Mouse (Mus musculus): ENCODE measurements at regions not wholly inside any gene's neighbourhood (a gene's known extent, or its start where the extent isn't known, plus 50 kb on each side); places are given as distances from the start of the nearest gene placed in this dataset.

DNA sequence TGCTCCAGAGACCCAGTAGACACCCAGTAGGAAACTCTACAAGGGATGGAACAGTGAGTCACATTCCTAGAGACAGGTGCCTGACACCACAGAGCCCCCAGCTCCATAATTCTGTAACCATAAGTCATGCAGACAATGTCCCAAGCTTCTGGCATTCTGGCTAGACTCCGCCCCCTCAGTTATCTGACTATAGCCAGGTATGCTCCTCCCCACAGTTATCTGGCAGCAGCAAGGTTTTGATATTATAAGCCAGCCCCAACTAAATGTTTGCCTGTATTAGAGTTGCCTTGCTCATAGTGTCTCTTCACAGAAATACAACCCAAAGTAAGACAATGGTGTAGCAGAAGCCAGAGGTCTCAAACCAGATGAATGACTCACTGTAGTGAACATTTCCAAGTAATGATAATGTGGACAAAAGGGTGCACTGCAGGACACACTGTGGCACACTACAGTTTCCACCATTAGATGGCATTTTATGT lies 121.4 kb upstream of the Otogl start:
- ATAC-seq (ENCODE audit: low FRiP score): no peak
- 95% methylated on average over 1 of the region's 1 CpGs for WGBS
- H3K27me3 ChIP-seq (replicated peaks): no peaks in the 10 kb centered on the region
- H3K9me3 ChIP-seq (replicated peaks): no peaks in the 10 kb centered on the region
- no peaks in the 10 kb centered on the region for H3K36me3 ChIP-seq
- H3K4me2 ChIP-seq: no peak overlapping the region
- H3K9ac ChIP-seq (replicated peaks): no peak overlapping the region
- no peak overlapping the region for H3K4me3 ChIP-seq (replicated peaks)
- no peaks in the 10 kb centered on the region for H3K4me1 ChIP-seq
- no peak overlapping the region for H3K27ac ChIP-seq (replicated peaks)

DNA sequence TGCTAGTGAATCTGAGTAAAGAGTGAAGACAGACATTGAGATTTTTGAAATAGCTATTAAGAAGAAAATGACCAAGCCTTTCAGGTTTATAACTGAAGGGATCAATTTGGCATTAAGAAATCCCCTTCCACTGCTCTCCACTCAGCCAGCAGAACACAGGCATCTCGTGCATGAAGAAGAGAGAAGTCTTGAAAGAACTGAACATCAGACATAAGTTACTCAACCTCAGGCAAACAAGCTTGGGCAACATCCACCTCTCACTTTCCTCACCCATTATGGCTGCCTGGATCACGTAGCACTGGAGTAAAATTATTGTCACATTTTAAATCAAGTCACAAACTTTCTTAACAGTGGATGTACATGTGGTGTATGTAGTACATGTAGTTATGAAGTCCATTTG lies 115.6 kb upstream of the Otogl start:
- Histone ChIP-seq H3K27ac (replicated peaks) (no peak overlapping the region), H3K36me3 (no peaks in the 10 kb centered on the region), H3K27me3 (replicated peaks) (no peaks in the 10 kb centered on the region), H3K4me3 (replicated peaks) (no peak overlapping the region), H3K4me2 (no peak overlapping the region), H3K9me3 (replicated peaks) (no peaks in the 10 kb centered on the region), H3K9ac (replicated peaks) (no peak overlapping the region), H3K4me1 (no peaks in the 10 kb centered on the region)
- ATAC-seq (ENCODE audit: low FRiP score): no peak
- 88% methylated on average over 2 of the region's 2 CpGs for WGBS

- Histone ChIP-seq H3K4me2 (no peak overlapping the region), H3K27ac (replicated peaks) (no peak overlapping the region), H3K27me3 (replicated peaks) (no peaks in the 10 kb centered on the region), H3K4me1 (no peaks in the 10 kb centered on the region), H3K9ac (replicated peaks) (no peak overlapping the region), H3K9me3 (replicated peaks) (no peaks in the 10 kb centered on the region), H3K36me3 (no peaks in the 10 kb centered on the region), H3K4me3 (replicated peaks) (no peak overlapping the region)
- no peak for ATAC-seq (ENCODE audit: low FRiP score)
- 89% methylated on average over 6 of the region's 6 CpGs for WGBS
These were observed 112.3 kb upstream of the Otogl start for GRCm38 (mm10) chr10:108024227-108024626.

DNA sequence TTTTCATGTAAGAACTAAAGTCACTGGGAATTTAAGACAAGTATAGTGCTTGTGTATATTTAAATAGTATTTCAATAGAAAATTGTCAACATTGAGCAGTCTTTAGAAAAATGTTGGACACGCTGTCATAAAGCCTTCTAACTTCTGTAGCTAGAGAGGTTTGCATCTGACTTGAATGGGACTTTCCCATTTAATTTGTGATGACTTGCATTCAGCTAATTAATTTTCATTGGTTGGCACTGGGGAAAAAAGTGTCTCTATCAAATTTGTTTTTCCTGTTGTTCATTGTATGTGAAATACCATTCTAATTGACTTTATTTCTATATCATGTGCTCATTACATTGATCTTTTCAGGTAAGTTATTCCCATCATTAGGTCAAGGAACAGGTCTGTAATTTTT lies 104.6 kb upstream of the Otogl start:
- H3K4me2 ChIP-seq: no peak overlapping the region
- H3K27ac ChIP-seq (replicated peaks): no peak overlapping the region
- H3K9ac ChIP-seq (replicated peaks): no peak overlapping the region
- no peaks in the 10 kb centered on the region for H3K36me3 ChIP-seq
- WGBS: 91% methylated on average over 1 of the region's 1 CpGs
- H3K9me3 ChIP-seq (replicated peaks): no peaks in the 10 kb centered on the region
- ATAC-seq (ENCODE audit: low FRiP score): no peak
- H3K4me3 ChIP-seq (replicated peaks): no peak overlapping the region
- H3K27me3 ChIP-seq (replicated peaks): no peaks in the 10 kb centered on the region
- H3K4me1 ChIP-seq: no peaks in the 10 kb centered on the region

DNA sequence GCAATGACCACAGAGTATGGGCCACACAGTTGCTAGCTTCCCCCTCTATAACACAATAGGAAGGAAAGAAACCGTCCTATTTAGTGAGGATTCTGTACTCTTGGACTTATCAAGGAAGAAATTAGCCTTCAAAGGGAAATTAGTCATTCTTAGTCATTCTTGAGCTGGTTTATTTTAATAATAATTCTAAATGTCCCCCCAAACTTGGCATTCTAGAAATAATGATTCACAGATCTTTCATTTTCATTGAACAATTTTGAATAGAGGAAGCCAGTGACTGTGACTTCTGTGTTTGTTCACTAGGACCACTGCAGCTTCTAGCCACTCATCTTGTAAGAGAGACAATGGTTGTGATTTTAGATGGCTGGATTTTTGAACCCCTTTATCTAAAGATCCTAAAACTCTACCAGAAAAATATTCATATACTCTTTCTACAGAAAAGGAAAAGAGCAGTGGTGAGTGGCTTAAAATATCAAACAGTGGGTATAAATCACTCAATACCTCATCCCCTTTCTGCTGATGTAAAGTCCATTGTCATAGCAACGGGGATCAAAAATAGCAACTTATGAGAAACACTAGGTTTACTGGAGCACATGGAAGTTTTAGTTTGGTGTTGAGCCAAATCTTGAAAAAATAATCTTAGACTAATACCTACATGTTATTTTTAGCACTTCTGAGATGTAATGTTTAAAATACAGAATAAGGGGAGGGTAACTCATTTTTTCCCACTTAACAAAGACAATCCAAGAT lies 83.1 kb upstream of the Otogl start:
- H3K36me3 ChIP-seq: no peaks in the 10 kb centered on the region
- no peak for ATAC-seq (ENCODE audit: low FRiP score)
- 85% methylated on average over 2 of the region's 2 CpGs for WGBS
- no peaks in the 10 kb centered on the region for H3K9me3 ChIP-seq (replicated peaks)
- no peaks in the 10 kb centered on the region for H3K27me3 ChIP-seq (replicated peaks)
- H3K4me2 ChIP-seq: no peak overlapping the region
- H3K4me3 ChIP-seq (replicated peaks): no peak overlapping the region
- H3K27ac ChIP-seq (replicated peaks): no peak overlapping the region
- H3K9ac ChIP-seq (replicated peaks): no peak overlapping the region
- no peaks in the 10 kb centered on the region for H3K4me1 ChIP-seq

GRCm38 (mm10) chr10:107992621-107993020 lies 80.7 kb upstream of the Otogl start:
- Histone ChIP-seq H3K9me3 (replicated peaks) (no peaks in the 10 kb centered on the region), H3K4me1 (no peaks in the 10 kb centered on the region), H3K36me3 (no peaks in the 10 kb centered on the region), H3K9ac (replicated peaks) (no peak overlapping the region), H3K27me3 (replicated peaks) (no peaks in the 10 kb centered on the region), H3K27ac (replicated peaks) (no peak overlapping the region), H3K4me2 (no peak overlapping the region), H3K4me3 (replicated peaks) (no peak overlapping the region)
- ATAC-seq (ENCODE audit: low FRiP score): no peak
- WGBS: 78% methylated on average over 3 of the region's 3 CpGs

DNA sequence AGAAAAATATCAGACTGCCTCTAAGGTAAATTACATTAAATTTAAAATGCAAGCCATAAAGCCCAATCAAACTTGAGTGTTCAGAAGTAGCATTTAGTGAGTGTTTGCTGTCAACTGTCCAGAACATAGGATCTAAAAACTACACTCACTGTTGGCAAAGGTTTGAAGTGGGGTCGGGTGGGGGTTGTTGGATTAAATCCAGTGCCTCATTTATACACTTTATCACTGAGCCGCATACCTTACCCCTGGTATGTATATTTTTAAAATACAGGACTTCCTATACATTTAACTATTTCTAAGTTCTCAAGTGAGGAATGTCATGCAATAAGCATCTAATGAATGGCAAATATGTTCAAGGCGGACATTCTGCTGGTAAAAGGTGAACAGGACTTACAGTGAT lies 78.6 kb upstream of the Otogl start:
- no peak for ATAC-seq (ENCODE audit: low FRiP score)
- no peak overlapping the region for H3K4me2 ChIP-seq
- H3K27me3 ChIP-seq (replicated peaks): no peaks in the 10 kb centered on the region
- H3K36me3 ChIP-seq: no peaks in the 10 kb centered on the region
- no peak overlapping the region for H3K9ac ChIP-seq (replicated peaks)
- 94% methylated on average over 3 of the region's 3 CpGs for WGBS
- H3K9me3 ChIP-seq (replicated peaks): no peaks in the 10 kb centered on the region
- H3K27ac ChIP-seq (replicated peaks): no peak overlapping the region
- H3K4me1 ChIP-seq: no peaks in the 10 kb centered on the region
- no peak overlapping the region for H3K4me3 ChIP-seq (replicated peaks)

GRCm38 (mm10) chr10:107989913-107990312 lies 78.0 kb upstream of the Otogl start:
- Histone ChIP-seq H3K9ac (replicated peaks) (no peak overlapping the region), H3K27ac (replicated peaks) (no peak overlapping the region), H3K4me2 (no peak overlapping the region), H3K36me3 (no peaks in the 10 kb centered on the region), H3K9me3 (replicated peaks) (no peaks in the 10 kb centered on the region), H3K4me1 (no peaks in the 10 kb centered on the region), H3K27me3 (replicated peaks) (no peaks in the 10 kb centered on the region), H3K4me3 (replicated peaks) (no peak overlapping the region)
- no peak for ATAC-seq (ENCODE audit: low FRiP score)
- WGBS: 87% methylated on average over 2 of the region's 2 CpGs

- ATAC-seq (ENCODE audit: low FRiP score): no peak
- H3K27me3 ChIP-seq (replicated peaks): no peaks in the 10 kb centered on the region
- no peak overlapping the region for H3K4me2 ChIP-seq
- 63% methylated on average over 5 of the region's 5 CpGs for WGBS
- no peaks in the 10 kb centered on the region for H3K9me3 ChIP-seq (replicated peaks)
- H3K4me1 ChIP-seq: no peaks in the 10 kb centered on the region
- no peaks in the 10 kb centered on the region for H3K36me3 ChIP-seq
- no peak overlapping the region for H3K27ac ChIP-seq (replicated peaks)
- no peak overlapping the region for H3K4me3 ChIP-seq (replicated peaks)
- H3K9ac ChIP-seq (replicated peaks): no peak overlapping the region
These were observed 70.7 kb upstream of the Otogl start for GRCm38 (mm10) chr10:107982632-107983031.

GRCm38 (mm10) chr10:107982082-107982481 lies 70.1 kb upstream of the Otogl start:
- no peak overlapping the region for H3K9ac ChIP-seq (replicated peaks)
- H3K36me3 ChIP-seq: no peaks in the 10 kb centered on the region
- no peak overlapping the region for H3K4me3 ChIP-seq (replicated peaks)
- H3K9me3 ChIP-seq (replicated peaks): no peaks in the 10 kb centered on the region
- ATAC-seq (ENCODE audit: low FRiP score): no peak
- H3K4me2 ChIP-seq: no peak overlapping the region
- no peak overlapping the region for H3K27ac ChIP-seq (replicated peaks)
- H3K27me3 ChIP-seq (replicated peaks): no peaks in the 10 kb centered on the region
- WGBS: 94% methylated on average over 1 of the region's 1 CpGs
- no peaks in the 10 kb centered on the region for H3K4me1 ChIP-seq

GRCm38 (mm10) chr10:107976392-107976965 lies 64.5 kb upstream of the Otogl start:
- Histone ChIP-seq H3K4me3 (replicated peaks) (no peak overlapping the region), H3K9me3 (replicated peaks) (no peaks in the 10 kb centered on the region), H3K4me1 (no peaks in the 10 kb centered on the region), H3K4me2 (no peak overlapping the region), H3K9ac (replicated peaks) (no peak overlapping the region), H3K27ac (replicated peaks) (no peak overlapping the region), H3K27me3 (replicated peaks) (no peaks in the 10 kb centered on the region), H3K36me3 (no peaks in the 10 kb centered on the region)
- WGBS: 95% methylated on average over 3 of the region's 3 CpGs
- no peak for ATAC-seq (ENCODE audit: low FRiP score)

GRCm38 (mm10) chr10:107971748-107972147 lies 59.8 kb upstream of the Otogl start:
- no peak overlapping the region for H3K4me3 ChIP-seq (replicated peaks)
- H3K27ac ChIP-seq (replicated peaks): no peak overlapping the region
- no peak overlapping the region for H3K9ac ChIP-seq (replicated peaks)
- ATAC-seq (ENCODE audit: low FRiP score): no peak
- no peaks in the 10 kb centered on the region for H3K27me3 ChIP-seq (replicated peaks)
- H3K36me3 ChIP-seq: no peaks in the 10 kb centered on the region
- H3K9me3 ChIP-seq (replicated peaks): no peaks in the 10 kb centered on the region
- H3K4me1 ChIP-seq: no peaks in the 10 kb centered on the region
- no peak overlapping the region for H3K4me2 ChIP-seq
